Mouse (Mus musculus): ENCODE results near the gene Psmd9. TPM values are rescaled to one million over a fixed set of nuclear protein-coding genes. Genes with fewer than 3 reads are reported as not detected.
"Not testable (repeated sequence)": the region's sequence is repeated elsewhere in the genome, so short reads cannot be mapped to it uniquely, and the experiment has no call there.

The Psmd9 gene
- polyA plus RNA-seq, 1 experiment from 2014 or later = 103 TPM

GRCm38 (mm10) chr5:123192606-123193150, 23.5 kb downstream of the Psmd9 start:
- H3K4me2 ChIP-seq = no peak overlapping the region
- H3K9ac ChIP-seq (ENCODE audit: low read depth, low read length) = no peak overlapping the region
- H3K27ac ChIP-seq (ENCODE audit: low read depth, low read length) = no peak overlapping the region
- ATAC-seq (replicated peaks; ENCODE audit: low FRiP score) (no peak), DNase-seq (ENCODE audit: low spot score) (peak; percentile 28)
- peaks cover 15% of the 10 kb centered on the region for H3K4me1 ChIP-seq (replicated peaks; ENCODE audit: control insufficient read depth, insufficient read depth, low read length)
- H3K27me3 ChIP-seq (replicated peaks; ENCODE audit: control insufficient read depth, insufficient read depth, low read length) = no peaks in the 10 kb centered on the region
- WGBS = 58% methylated on average over 9 of the region's 9 CpGs
- H3K4me3 ChIP-seq (ENCODE audit: low read depth, low read length) = no peak overlapping the region
- no peaks in the 10 kb centered on the region for H3K36me3 ChIP-seq (ENCODE audit: control insufficient read depth, insufficient read depth, low read length)
- H3K9me3 ChIP-seq (ENCODE audit: control insufficient read depth, low read length) = no peaks in the 10 kb centered on the region

- 53% methylated on average over 5 of the region's 5 CpGs for WGBS
- Histone ChIP-seq H3K9me3 (ENCODE audit: control insufficient read depth, low read length) (no peaks in the 10 kb centered on the region), H3K27me3 (replicated peaks; ENCODE audit: control insufficient read depth, insufficient read depth, low read length) (no peaks in the 10 kb centered on the region), H3K9ac (ENCODE audit: low read depth, low read length) (no peak overlapping the region), H3K4me1 (replicated peaks; ENCODE audit: control insufficient read depth, insufficient read depth, low read length) (peaks cover 15% of the 10 kb centered on the region), H3K4me3 (ENCODE audit: low read depth, low read length) (no peak overlapping the region), H3K27ac (ENCODE audit: low read depth, low read length) (0 out of 2 replicates have a peak overlapping the region, but pooled peaks have one; percentile 26), H3K4me2 (no peak overlapping the region), H3K36me3 (ENCODE audit: control insufficient read depth, insufficient read depth, low read length) (no peaks in the 10 kb centered on the region)
- DNase-seq (ENCODE audit: low spot score) (peak; percentile 22), ATAC-seq (replicated peaks; ENCODE audit: low FRiP score) (peak; percentile 76)
These were observed 24.2 kb downstream of the Psmd9 start for GRCm38 (mm10) chr5:123193436-123193835.

- DNase-seq (ENCODE audit: low spot score) (peak; percentile 26), ATAC-seq (replicated peaks; ENCODE audit: low FRiP score) (no peak)
- Histone ChIP-seq H3K4me2 (no peak overlapping the region), H3K4me1 (replicated peaks; ENCODE audit: control insufficient read depth, insufficient read depth, low read length) (peaks cover 15% of the 10 kb centered on the region), H3K27me3 (replicated peaks; ENCODE audit: control insufficient read depth, insufficient read depth, low read length) (no peaks in the 10 kb centered on the region), H3K36me3 (ENCODE audit: control insufficient read depth, insufficient read depth, low read length) (no peaks in the 10 kb centered on the region), H3K27ac (ENCODE audit: low read depth, low read length) (no peak overlapping the region; the same call in 1 of the 2 replicates), H3K4me3 (ENCODE audit: low read depth, low read length) (no peak overlapping the region), H3K9me3 (ENCODE audit: control insufficient read depth, low read length) (no peaks in the 10 kb centered on the region), H3K9ac (ENCODE audit: low read depth, low read length) (no peak overlapping the region)
- 84% methylated on average over 6 of the region's 6 CpGs for WGBS
These were observed 25.6 kb downstream of the Psmd9 start for GRCm38 (mm10) chr5:123194856-123195255.

GRCm38 (mm10) chr5:123195500-123196000, 26.3 kb downstream of the Psmd9 start:
- Histone ChIP-seq H3K4me3 (ENCODE audit: low read depth, low read length) (no peak overlapping the region), H3K4me2 (no peak overlapping the region; the same call in 1 of the 2 replicates), H3K9me3 (ENCODE audit: control insufficient read depth, low read length) (no peaks in the 10 kb centered on the region), H3K27me3 (replicated peaks; ENCODE audit: control insufficient read depth, insufficient read depth, low read length) (no peaks in the 10 kb centered on the region), H3K4me1 (replicated peaks; ENCODE audit: control insufficient read depth, insufficient read depth, low read length) (peaks cover 15% of the 10 kb centered on the region), H3K27ac (ENCODE audit: low read depth, low read length) (peak overlapping the region; percentile 79), H3K36me3 (ENCODE audit: control insufficient read depth, insufficient read depth, low read length) (no peaks in the 10 kb centered on the region), H3K9ac (ENCODE audit: low read depth, low read length) (no peak overlapping the region)
- DNase-seq (ENCODE audit: low spot score) (peak; percentile 25), ATAC-seq (replicated peaks; ENCODE audit: low FRiP score) (no peak)
- WGBS = 83% methylated on average over 16 of the region's 16 CpGs

GRCm38 (mm10) chr5:123196746-123197145, 27.5 kb downstream of the Psmd9 start:
- Histone ChIP-seq H3K36me3 (ENCODE audit: control insufficient read depth, insufficient read depth, low read length) (no peaks in the 10 kb centered on the region), H3K4me1 (replicated peaks; ENCODE audit: control insufficient read depth, insufficient read depth, low read length) (peaks cover 22% of the 10 kb centered on the region), H3K9ac (ENCODE audit: low read depth, low read length) (no peak overlapping the region), H3K9me3 (ENCODE audit: control insufficient read depth, low read length) (no peaks in the 10 kb centered on the region), H3K4me3 (ENCODE audit: low read depth, low read length) (no peak overlapping the region), H3K27ac (ENCODE audit: low read depth, low read length) (peak overlapping the region; percentile 47; the same call in 1 of the 2 replicates), H3K4me2 (no peak overlapping the region), H3K27me3 (replicated peaks; ENCODE audit: control insufficient read depth, insufficient read depth, low read length) (no peaks in the 10 kb centered on the region)
- 0 out of 2 replicates have a peak, but pooled peaks have one; percentile 38 for ATAC-seq (replicated peaks; ENCODE audit: low FRiP score)
- peak; percentile 33 for DNase-seq (ENCODE audit: low spot score)
- WGBS = 56% methylated on average over 4 of the region's 4 CpGs

- H3K4me2 ChIP-seq = no peak overlapping the region
- no peak overlapping the region for H3K4me3 ChIP-seq (ENCODE audit: low read depth, low read length)
- H3K27me3 ChIP-seq (replicated peaks; ENCODE audit: control insufficient read depth, insufficient read depth, low read length) = no peaks in the 10 kb centered on the region
- no peak overlapping the region for H3K9ac ChIP-seq (ENCODE audit: low read depth, low read length)
- WGBS = 76% methylated on average over 4 of the region's 4 CpGs
- no peak overlapping the region for H3K27ac ChIP-seq (ENCODE audit: low read depth, low read length)
- ATAC-seq (replicated peaks; ENCODE audit: low FRiP score) (no peak), DNase-seq (ENCODE audit: low spot score) (peak; percentile 14)
- H3K36me3 ChIP-seq (ENCODE audit: control insufficient read depth, insufficient read depth, low read length) = no peaks in the 10 kb centered on the region
- peaks cover 20% of the 10 kb centered on the region for H3K4me1 ChIP-seq (replicated peaks; ENCODE audit: control insufficient read depth, insufficient read depth, low read length)
- no peaks in the 10 kb centered on the region for H3K9me3 ChIP-seq (ENCODE audit: control insufficient read depth, low read length)
These were observed 29.3 kb downstream of the Psmd9 start for GRCm38 (mm10) chr5:123198523-123198922.

- H3K9ac ChIP-seq (ENCODE audit: low read depth, low read length); H3K9me3 ChIP-seq (ENCODE audit: control insufficient read depth, low read length); H3K4me1 ChIP-seq (replicated peaks; ENCODE audit: control insufficient read depth, insufficient read depth, low read length); H3K36me3 ChIP-seq (ENCODE audit: control insufficient read depth, insufficient read depth, low read length); H3K27me3 ChIP-seq (replicated peaks; ENCODE audit: control insufficient read depth, insufficient read depth, low read length); H3K4me3 ChIP-seq (ENCODE audit: low read depth, low read length): not testable (repeated sequence)
- Histone ChIP-seq H3K27ac (ENCODE audit: low read depth, low read length) (peak overlapping the region; percentile 90), H3K4me2 (peak overlapping the region; percentile 39)
- 74% methylated on average over 5 of the region's 7 CpGs for WGBS
- DNase-seq (ENCODE audit: low spot score) = peak; percentile 25
- peak; percentile 81 for ATAC-seq (replicated peaks; ENCODE audit: low FRiP score)
These were observed 31.8 kb downstream of the Psmd9 start for GRCm38 (mm10) chr5:123200816-123201522.

GRCm38 (mm10) chr5:123201523-123201892, 32.3 kb downstream of the Psmd9 start:
- Histone ChIP-seq H3K4me1 (replicated peaks; ENCODE audit: control insufficient read depth, insufficient read depth, low read length) (peaks cover 9% of the 10 kb centered on the region), H3K4me2 (peak overlapping the region; percentile 35), H3K9ac (ENCODE audit: low read depth, low read length) (peak overlapping the region; percentile 15; the same call in 1 of the 2 replicates), H3K27me3 (replicated peaks; ENCODE audit: control insufficient read depth, insufficient read depth, low read length) (no peaks in the 10 kb centered on the region), H3K9me3 (ENCODE audit: control insufficient read depth, low read length) (no peaks in the 10 kb centered on the region), H3K27ac (ENCODE audit: low read depth, low read length) (peak overlapping the region; percentile 90), H3K36me3 (ENCODE audit: control insufficient read depth, insufficient read depth, low read length) (no peaks in the 10 kb centered on the region), H3K4me3 (ENCODE audit: low read depth, low read length) (no peak overlapping the region)
- peak; percentile 26 for ATAC-seq (replicated peaks; ENCODE audit: low FRiP score)
- 79% methylated on average over 7 of the region's 7 CpGs for WGBS
- peak; percentile 32 for DNase-seq (ENCODE audit: low spot score)
